Mouse (Mus musculus) natural killer cell, adult 2 months (primary cell): ENCODE measurements around the gene 6430628N08Rik.

Source experiments
- DNase-seq, 2 experiments: peaks; one replicate each; pipeline ENCODE4 v3.0.0; 2022; ENCODE audit warnings: low spot score in 2 of 2

Gene 6430628N08Rik

GRCm38 (mm10) chr4:115890553-115890952 lies at the start of gene 6430628N08Rik:
TSS of gene 6430628N08Rik (plus strand) at chr4:115890665.
- DNase-seq: no peak

- DNase-seq: no peak
Observed at GRCm38 (mm10) chr4:115840842-115841241, 49.6 kb upstream of the 6430628N08Rik start.

GRCm38 (mm10) chr4:115846656-115847055 lies 43.8 kb upstream of the 6430628N08Rik start:
- no peak for DNase-seq

GRCm38 (mm10) chr4:115847377-115847776 lies 43.1 kb upstream of the 6430628N08Rik start:
- peak in 1 of 2 experiments; percentile 18 for DNase-seq

GRCm38 (mm10) chr4:115848083-115848482 lies 42.4 kb upstream of the 6430628N08Rik start:
- no peak for DNase-seq

- no peak for DNase-seq
Observed at GRCm38 (mm10) chr4:115848990-115849677, 41.3 kb upstream of the 6430628N08Rik start.

GRCm38 (mm10) chr4:115850111-115850510 lies 40.4 kb upstream of the 6430628N08Rik start:
- no peak for DNase-seq

GRCm38 (mm10) chr4:115850631-115851030 lies 39.8 kb upstream of the 6430628N08Rik start:
- DNase-seq: no peak

- no peak for DNase-seq
Observed at GRCm38 (mm10) chr4:115851569-115851968, 38.9 kb upstream of the 6430628N08Rik start.

- no peak for DNase-seq
Observed at GRCm38 (mm10) chr4:115855100-115855499, 35.4 kb upstream of the 6430628N08Rik start.

GRCm38 (mm10) chr4:115855609-115856008 lies 34.9 kb upstream of the 6430628N08Rik start:
- DNase-seq: no peak

- no peak for DNase-seq
Observed at GRCm38 (mm10) chr4:115856282-115856681, 34.2 kb upstream of the 6430628N08Rik start.

- no peak for DNase-seq
Observed at GRCm38 (mm10) chr4:115857293-115857883, 33.1 kb upstream of the 6430628N08Rik start.

GRCm38 (mm10) chr4:115863352-115863751 lies 27.1 kb upstream of the 6430628N08Rik start:
- no peak for DNase-seq

- DNase-seq: no peak
Observed at GRCm38 (mm10) chr4:115863880-115864279, 26.6 kb upstream of the 6430628N08Rik start.

GRCm38 (mm10) chr4:115869512-115870210 lies 20.8 kb upstream of the 6430628N08Rik start:
- no peak for DNase-seq

- no peak for DNase-seq
Observed at GRCm38 (mm10) chr4:115873231-115873630, 17.2 kb upstream of the 6430628N08Rik start.

- no peak for DNase-seq
Observed at GRCm38 (mm10) chr4:115878216-115878678, 12.2 kb upstream of the 6430628N08Rik start.

GRCm38 (mm10) chr4:115878828-115879227 lies 11.6 kb upstream of the 6430628N08Rik start:
- no peak for DNase-seq

GRCm38 (mm10) chr4:115881183-115881582 lies 9.3 kb upstream of the 6430628N08Rik start:
- no peak for DNase-seq

- no peak for DNase-seq
Observed at GRCm38 (mm10) chr4:115882195-115882594, 8.3 kb upstream of the 6430628N08Rik start.

GRCm38 (mm10) chr4:115884022-115884421 lies 6.4 kb upstream of the 6430628N08Rik start, which contains the start of gene Kncn:
TSS of gene Kncn (plus strand) at chr4:115884400.
- no peak for DNase-seq

GRCm38 (mm10) chr4:115885846-115886245 lies 4.6 kb upstream of the 6430628N08Rik start:
- DNase-seq: no peak
